Mouse (Mus musculus) heart, postnatal 4 days (tissue): ENCODE measurements around the gene Pde3a. TPM values are rescaled to one million over a fixed set of nuclear protein-coding genes. Genes with fewer than 3 reads are reported as not detected.

ENCODE experiments used
- DNase-seq: peaks from one replicate; pipeline ENCODE4 v3.0.0; 2021
- total RNA-seq, 2 experiments: library from RNA; stranded (reverse); gene quantifications; 2 replicates each; pipeline ENCODE4 v1.2.3; 2021

Pde3a gene
- total RNA-seq, 2 experiments from 2014 or later: 56.1 to 57.0 TPM

- DNase-seq: peak; percentile 4
Observed at GRCm38 (mm10) chr6:141331464-141331863, 82.4 kb downstream of the Pde3a start.

GRCm38 (mm10) chr6:141332613-141333165, 83.6 kb downstream of the Pde3a start:
- DNase-seq: peak; percentile 6

- peak; percentile 65 for DNase-seq
Observed at GRCm38 (mm10) chr6:141333245-141333644, 84.2 kb downstream of the Pde3a start.

DNA sequence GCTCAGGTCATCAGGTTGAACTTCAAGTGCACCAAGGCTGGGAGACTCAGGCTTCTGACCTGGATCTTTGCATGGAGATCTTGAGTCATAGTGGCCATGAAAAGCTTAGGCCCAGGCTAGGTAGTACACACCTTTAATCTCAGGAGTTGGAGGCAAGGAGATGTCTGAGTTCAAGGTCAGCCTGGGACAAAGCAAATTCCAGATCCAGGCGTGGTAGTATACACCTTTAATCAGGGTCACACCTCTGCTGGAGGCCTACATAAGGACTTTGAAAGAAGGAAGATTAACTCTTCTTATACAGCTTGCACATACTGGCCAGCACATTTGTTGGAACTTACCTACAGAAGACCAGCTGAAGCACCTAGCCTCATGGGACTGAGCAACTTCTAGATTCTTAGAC, 86.8 kb downstream of the Pde3a start:
- DNase-seq: peak; percentile 4

GRCm38 (mm10) chr6:141336438-141336837, 87.4 kb downstream of the Pde3a start:
- peak; percentile 17 for DNase-seq

- peak; percentile 54 for DNase-seq
Observed at GRCm38 (mm10) chr6:141337673-141338072, 88.6 kb downstream of the Pde3a start.

GRCm38 (mm10) chr6:141341385-141341784, 92.3 kb downstream of the Pde3a start:
- no peak for DNase-seq

DNA sequence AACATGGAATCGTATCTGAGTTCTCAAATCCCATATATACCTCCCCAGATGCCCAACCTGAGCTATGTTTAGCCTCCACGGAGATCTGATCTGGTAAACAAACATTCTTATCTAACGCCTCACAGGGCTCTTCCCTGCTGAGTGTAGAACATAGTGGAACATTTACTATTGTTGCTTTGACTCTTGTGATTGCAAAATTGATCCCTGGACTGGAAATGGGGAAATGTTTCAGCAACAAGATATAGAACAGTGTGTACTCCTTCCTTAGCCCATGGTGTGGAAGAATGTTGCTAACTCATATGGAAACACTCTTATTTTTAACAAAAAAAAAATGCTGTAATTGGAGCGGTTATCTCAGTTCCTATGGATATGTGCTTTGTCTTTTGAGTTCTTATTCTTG, 98.8 kb downstream of the Pde3a start:
- DNase-seq: no peak

GRCm38 (mm10) chr6:141348542-141348941, 99.5 kb downstream of the Pde3a start:
- DNase-seq: no peak

GRCm38 (mm10) chr6:141350261-141350660, 101.2 kb downstream of the Pde3a start:
- DNase-seq: no peak

- peak; percentile 63 for DNase-seq
Observed at GRCm38 (mm10) chr6:141352277-141352676, 103.2 kb downstream of the Pde3a start.

GRCm38 (mm10) chr6:141363664-141364063, 114.6 kb downstream of the Pde3a start:
- DNase-seq: no peak

DNA sequence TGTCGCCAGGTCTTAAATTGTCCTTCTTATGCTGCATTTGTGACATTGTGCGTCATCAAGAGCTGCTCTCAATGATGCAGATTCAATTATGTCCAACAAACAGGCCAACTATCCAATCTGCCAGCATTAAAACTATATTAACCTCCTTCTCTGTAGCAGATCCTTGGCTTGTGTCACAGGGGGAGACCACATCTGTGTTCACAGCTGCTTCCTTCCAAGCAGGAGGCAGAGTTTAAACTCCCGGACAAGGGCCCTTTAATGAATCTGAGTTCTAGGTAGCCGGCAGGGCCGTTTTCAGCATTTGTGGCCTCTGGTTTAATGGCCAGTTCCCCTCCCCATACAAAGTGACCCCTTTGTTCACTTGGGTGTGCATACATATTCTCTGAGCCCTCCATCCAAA, 118.0 kb downstream of the Pde3a start:
- DNase-seq: no peak

- no peak for DNase-seq
Observed at GRCm38 (mm10) chr6:141372697-141373096, 123.6 kb downstream of the Pde3a start.

DNA sequence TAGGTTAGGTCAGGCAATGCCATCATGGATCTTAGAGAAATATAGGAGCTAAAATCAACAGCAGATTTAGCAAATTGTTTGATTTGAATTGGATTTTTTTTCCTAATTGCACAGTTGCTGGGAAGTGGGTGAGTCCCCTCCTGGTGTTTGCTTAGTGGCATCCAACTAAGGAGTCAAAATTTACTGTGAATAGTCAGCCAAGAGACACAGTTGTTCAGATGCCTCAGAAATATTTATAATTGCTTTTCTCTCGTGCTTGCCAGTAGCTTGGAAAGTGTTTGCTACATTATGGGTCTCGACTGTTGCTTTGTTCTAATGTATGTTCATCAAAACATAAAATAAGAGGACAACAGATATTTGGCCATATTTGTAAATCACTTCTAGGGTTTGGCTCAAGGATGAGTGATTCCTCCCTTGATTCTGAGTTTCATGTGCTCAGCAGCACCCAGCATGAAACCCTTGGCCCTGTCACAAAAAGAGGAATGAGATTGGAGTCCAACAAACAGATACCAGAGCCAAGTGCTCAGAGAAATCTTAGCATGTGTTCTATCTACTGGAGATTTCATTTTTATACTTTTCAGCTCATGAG, 125.5 kb downstream of the Pde3a start:
- no peak for DNase-seq

GRCm38 (mm10) chr6:141375155-141375554, 126.1 kb downstream of the Pde3a start:
- DNase-seq: no peak

DNA sequence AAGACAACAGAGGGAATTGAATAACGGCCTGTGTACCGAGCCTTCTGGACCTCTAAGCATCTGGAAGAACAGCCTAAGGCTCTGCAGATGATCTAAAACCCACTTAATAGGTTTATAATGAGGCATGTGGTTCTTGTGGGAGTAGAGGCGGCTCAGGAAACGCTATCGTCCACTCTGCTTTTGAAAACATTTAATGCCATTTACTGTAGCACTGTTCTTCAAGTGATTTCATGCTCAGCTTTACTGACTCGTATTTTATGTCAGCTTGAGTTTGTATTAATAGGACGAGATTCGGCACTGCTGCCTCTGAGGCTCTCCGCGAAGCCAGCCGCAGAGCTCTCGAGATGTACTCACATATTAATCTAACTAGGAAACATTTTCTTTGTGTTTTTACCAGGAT, 131.9 kb downstream of the Pde3a start:
- no peak for DNase-seq

DNA sequence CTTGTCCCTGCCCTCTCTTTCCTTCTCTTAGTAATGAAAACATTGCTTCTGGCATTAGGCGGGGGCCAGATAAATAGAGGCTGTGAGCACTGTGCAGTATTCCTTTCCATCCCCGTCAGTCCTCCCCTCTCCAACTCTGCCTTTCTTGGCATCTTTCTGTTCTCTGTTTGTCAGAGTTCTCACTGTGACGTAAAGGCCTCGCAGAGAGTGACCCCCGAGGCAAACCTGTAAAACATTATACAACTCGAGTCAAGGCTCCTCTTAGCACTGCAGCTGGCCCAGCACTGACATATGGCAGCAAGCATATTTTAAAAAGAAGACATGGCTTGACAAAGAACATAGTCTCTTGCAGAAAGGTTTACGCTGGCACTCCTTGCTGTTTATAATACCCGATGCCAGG, 132.4 kb downstream of the Pde3a start:
- peak; percentile 30 for DNase-seq

DNA sequence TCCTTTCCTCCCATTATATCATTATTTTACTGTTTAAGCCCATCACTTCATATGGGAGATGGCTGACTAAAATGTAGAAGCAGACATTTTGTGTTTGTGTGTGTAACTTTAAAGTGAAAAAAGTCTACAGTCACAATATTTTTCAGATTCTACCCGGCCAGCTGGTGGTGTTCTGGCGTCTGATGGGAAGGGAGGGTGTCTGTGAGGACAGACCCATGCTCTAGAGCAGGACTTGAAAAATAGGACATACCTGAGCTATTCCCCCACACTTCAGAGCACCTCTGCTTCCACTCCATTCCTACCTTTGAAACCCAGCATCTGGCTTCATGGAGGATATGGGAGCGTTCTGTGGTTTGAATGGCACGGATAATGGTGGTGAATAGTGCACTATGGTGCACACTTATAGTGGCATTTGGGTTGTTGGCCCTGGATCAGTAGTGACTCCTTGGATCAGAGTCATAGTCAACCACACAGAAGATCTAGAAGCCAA, 132.9 kb downstream of the Pde3a start:
- DNase-seq: no peak

DNA sequence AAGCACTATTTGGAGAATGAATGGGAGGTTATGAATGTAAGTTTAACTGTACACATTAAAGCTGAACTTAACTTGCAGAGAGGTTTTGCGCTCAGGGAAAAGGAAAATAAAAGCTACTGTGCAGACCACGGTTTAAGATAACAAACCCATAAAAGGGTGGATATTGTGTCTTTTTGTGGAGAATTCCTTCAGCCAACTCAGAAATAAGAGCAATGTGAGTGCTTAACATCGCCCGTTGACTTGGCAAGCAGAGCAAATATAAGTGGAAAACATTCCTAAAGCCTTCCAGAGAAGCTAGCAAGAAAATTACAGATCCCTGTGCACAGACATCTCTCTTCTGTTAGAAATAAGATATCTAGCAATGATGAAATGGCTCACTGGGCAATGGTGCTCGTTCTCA, 139.0 kb downstream of the Pde3a start:
- no peak for DNase-seq

GRCm38 (mm10) chr6:141395926-141396325, 146.9 kb downstream of the Pde3a start:
- no peak for DNase-seq

DNA sequence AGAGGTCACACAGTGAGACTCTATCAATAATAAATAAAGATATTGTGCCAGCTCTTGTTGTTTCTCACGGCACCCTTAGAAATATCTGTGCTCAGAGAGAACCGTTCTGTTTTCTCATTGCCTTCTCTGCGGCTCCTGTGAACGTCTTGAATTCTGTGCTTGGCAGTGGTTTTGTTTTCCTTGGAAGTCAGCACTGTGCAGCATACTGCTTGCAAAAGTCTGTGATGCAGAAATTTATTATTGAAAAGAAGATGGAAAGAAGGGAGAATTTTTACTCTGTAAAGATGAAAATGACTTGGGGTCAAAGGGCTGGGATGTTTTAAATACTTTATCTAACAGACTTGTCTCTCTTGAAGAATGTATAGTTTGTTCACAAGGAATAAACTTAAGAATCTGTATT, 150.3 kb downstream of the Pde3a start:
- peak; percentile 55 for DNase-seq

DNA sequence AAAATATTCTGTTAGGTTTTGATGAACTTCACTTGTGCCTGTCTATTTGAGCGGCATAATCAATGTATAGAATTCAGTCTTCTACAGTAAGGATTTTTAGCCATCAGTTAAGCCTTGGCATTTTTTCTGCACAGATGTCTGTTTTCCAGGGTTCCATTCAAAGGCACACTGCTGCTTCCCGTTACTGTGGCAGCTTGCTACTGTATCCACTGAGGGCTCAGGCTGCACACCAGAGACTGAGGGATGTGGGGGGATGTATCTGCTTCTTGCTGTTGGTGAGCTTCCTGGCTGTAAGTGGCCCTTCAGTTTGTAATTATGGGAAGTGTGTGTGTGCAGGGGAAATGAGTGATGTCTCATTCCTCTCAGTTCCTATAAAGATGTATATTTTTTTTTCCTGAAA, 154.9 kb downstream of the Pde3a start:
- no peak for DNase-seq

DNA sequence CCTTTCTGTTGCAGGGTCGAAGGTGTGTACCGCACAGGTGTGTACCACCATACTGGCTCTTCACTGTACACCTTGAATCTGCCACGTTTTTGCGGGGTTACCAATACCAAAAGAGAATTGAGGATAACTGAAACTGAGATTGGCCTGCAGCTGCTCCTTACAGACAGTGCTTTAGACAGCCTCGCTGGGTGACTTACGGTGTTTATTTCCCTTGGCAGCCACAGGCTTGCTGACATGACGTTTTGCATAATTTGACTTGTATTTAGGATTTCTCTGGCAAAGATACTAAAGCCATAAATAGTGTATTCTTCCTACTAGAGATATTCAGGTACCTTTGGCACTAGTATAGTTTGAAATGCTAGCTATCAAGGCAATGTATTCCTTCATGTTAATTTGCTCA, 155.6 kb downstream of the Pde3a start:
- no peak for DNase-seq

DNA sequence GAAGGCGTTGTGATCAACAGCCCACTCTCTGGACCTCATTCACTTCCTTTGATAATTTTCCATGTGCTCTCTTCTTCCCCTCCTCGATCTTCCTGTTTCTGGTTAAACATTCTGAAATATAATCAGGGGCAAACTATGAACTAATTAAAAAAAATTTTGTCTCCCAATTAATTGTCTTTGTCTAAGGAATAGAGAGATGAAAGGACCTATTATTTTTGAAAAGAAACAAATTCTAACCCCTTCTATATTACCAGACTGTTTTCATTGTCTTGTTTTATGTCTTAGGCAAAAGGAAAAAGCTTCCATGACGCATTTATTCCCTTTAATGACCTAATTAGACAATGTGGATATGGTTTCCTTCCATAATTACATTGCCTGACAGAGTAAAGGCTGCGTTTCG, 156.4 kb downstream of the Pde3a start:
- DNase-seq: no peak
